Mouse (Mus musculus): ENCODE measurements around the gene Auts2. TPM values are rescaled to one million over a fixed set of nuclear protein-coding genes. Genes with fewer than 3 reads are reported as not detected.

Auts2 gene
- polyA plus RNA-seq, 1 experiment = 10.4 TPM

GRCm38 (mm10) chr5:131654206-131654605 is 888.9 kb downstream of the Auts2 start:
- TF ChIP-seq CTCF (IDR thresholded peaks at IDR 0.05; ENCODE audit: extremely low read depth, insufficient read length, insufficient replicate concordance, low read depth, low read length) (no peak), POLR2A (IDR thresholded peaks at IDR 0.05; ENCODE audit: low read depth, low read length) (no peak)
- no peak overlapping the region for H3K27ac ChIP-seq (ENCODE audit: insufficient read depth, low read depth, low read length)
- H3K4me3 ChIP-seq (ENCODE audit: low read depth, low read length) = no peak overlapping the region
- WGBS = 90% methylated on average over 7 of the region's 7 CpGs
- no peaks in the 10 kb centered on the region for H3K27me3 ChIP-seq (ENCODE audit: control insufficient read depth, insufficient read depth, low read length)
- no peaks in the 10 kb centered on the region for H3K36me3 ChIP-seq (ENCODE audit: control insufficient read depth, insufficient read depth, low read length)
- no peaks in the 10 kb centered on the region for H3K4me1 ChIP-seq (ENCODE audit: control insufficient read depth, insufficient read depth, insufficient read length, low read length)

- 75% methylated on average over 11 of the region's 11 CpGs for WGBS
- Histone ChIP-seq H3K27ac (ENCODE audit: insufficient read depth, low read depth, low read length) (no peak overlapping the region), H3K27me3 (ENCODE audit: control insufficient read depth, insufficient read depth, low read length) (no peaks in the 10 kb centered on the region), H3K36me3 (ENCODE audit: control insufficient read depth, insufficient read depth, low read length) (no peaks in the 10 kb centered on the region), H3K4me1 (ENCODE audit: control insufficient read depth, insufficient read depth, insufficient read length, low read length) (no peaks in the 10 kb centered on the region), H3K4me3 (ENCODE audit: low read depth, low read length) (no peak overlapping the region)
- TF ChIP-seq CTCF (IDR thresholded peaks at IDR 0.05; ENCODE audit: extremely low read depth, insufficient read length, insufficient replicate concordance, low read depth, low read length) (no peak), POLR2A (IDR thresholded peaks at IDR 0.05; ENCODE audit: low read depth, low read length) (no peak)
Observed at GRCm38 (mm10) chr5:131650381-131650891, 892.7 kb downstream of the Auts2 start.

GRCm38 (mm10) chr5:131647683-131648119 is 895.4 kb downstream of the Auts2 start:
- H3K4me3 ChIP-seq (ENCODE audit: low read depth, low read length) = no peak overlapping the region
- no peaks in the 10 kb centered on the region for H3K27me3 ChIP-seq (ENCODE audit: control insufficient read depth, insufficient read depth, low read length)
- H3K4me1 ChIP-seq (ENCODE audit: control insufficient read depth, insufficient read depth, insufficient read length, low read length) = no peaks in the 10 kb centered on the region
- H3K27ac ChIP-seq (ENCODE audit: insufficient read depth, low read depth, low read length) = no peak overlapping the region
- TF ChIP-seq POLR2A (IDR thresholded peaks at IDR 0.05; ENCODE audit: low read depth, low read length) = no peak
- TF ChIP-seq CTCF (IDR thresholded peaks at IDR 0.05; ENCODE audit: extremely low read depth, insufficient read length, insufficient replicate concordance, low read depth, low read length) = no peak
- WGBS = 46% methylated on average over 4 of the region's 4 CpGs
- H3K36me3 ChIP-seq (ENCODE audit: control insufficient read depth, insufficient read depth, low read length) = no peaks in the 10 kb centered on the region

GRCm38 (mm10) chr5:131647104-131647682 is 896.0 kb downstream of the Auts2 start:
- Histone ChIP-seq H3K4me3 (ENCODE audit: low read depth, low read length) (no peak overlapping the region), H3K27ac (ENCODE audit: insufficient read depth, low read depth, low read length) (no peak overlapping the region), H3K27me3 (ENCODE audit: control insufficient read depth, insufficient read depth, low read length) (no peaks in the 10 kb centered on the region), H3K36me3 (ENCODE audit: control insufficient read depth, insufficient read depth, low read length) (no peaks in the 10 kb centered on the region), H3K4me1 (ENCODE audit: control insufficient read depth, insufficient read depth, insufficient read length, low read length) (no peaks in the 10 kb centered on the region)
- 78% methylated on average over 4 of the region's 4 CpGs for WGBS
- TF ChIP-seq CTCF (IDR thresholded peaks at IDR 0.05; ENCODE audit: extremely low read depth, insufficient read length, insufficient replicate concordance, low read depth, low read length) = no peak
- no peak for TF ChIP-seq POLR2A (IDR thresholded peaks at IDR 0.05; ENCODE audit: low read depth, low read length)

GRCm38 (mm10) chr5:131646192-131646775 is 896.9 kb downstream of the Auts2 start:
- no peak overlapping the region for H3K27ac ChIP-seq (ENCODE audit: insufficient read depth, low read depth, low read length)
- no peaks in the 10 kb centered on the region for H3K4me1 ChIP-seq (ENCODE audit: control insufficient read depth, insufficient read depth, insufficient read length, low read length)
- WGBS = 95% methylated on average over 10 of the region's 10 CpGs
- no peaks in the 10 kb centered on the region for H3K27me3 ChIP-seq (ENCODE audit: control insufficient read depth, insufficient read depth, low read length)
- H3K36me3 ChIP-seq (ENCODE audit: control insufficient read depth, insufficient read depth, low read length) = no peaks in the 10 kb centered on the region
- H3K4me3 ChIP-seq (ENCODE audit: low read depth, low read length) = no peak overlapping the region
- TF ChIP-seq CTCF (IDR thresholded peaks at IDR 0.05; ENCODE audit: extremely low read depth, insufficient read length, insufficient replicate concordance, low read depth, low read length) (no peak), POLR2A (IDR thresholded peaks at IDR 0.05; ENCODE audit: low read depth, low read length) (no peak)

- no peaks in the 10 kb centered on the region for H3K36me3 ChIP-seq (ENCODE audit: control insufficient read depth, insufficient read depth, low read length)
- H3K27me3 ChIP-seq (ENCODE audit: control insufficient read depth, insufficient read depth, low read length) = no peaks in the 10 kb centered on the region
- 93% methylated on average over 18 of the region's 18 CpGs for WGBS
- H3K4me3 ChIP-seq (ENCODE audit: low read depth, low read length) = no peak overlapping the region
- no peak for TF ChIP-seq POLR2A (IDR thresholded peaks at IDR 0.05; ENCODE audit: low read depth, low read length)
- TF ChIP-seq CTCF (IDR thresholded peaks at IDR 0.05; ENCODE audit: extremely low read depth, insufficient read length, insufficient replicate concordance, low read depth, low read length) = no peak
- no peaks in the 10 kb centered on the region for H3K4me1 ChIP-seq (ENCODE audit: control insufficient read depth, insufficient read depth, insufficient read length, low read length)
- H3K27ac ChIP-seq (ENCODE audit: insufficient read depth, low read depth, low read length) = no peak overlapping the region
Observed at GRCm38 (mm10) chr5:131645341-131646191, 897.6 kb downstream of the Auts2 start.

- Histone ChIP-seq H3K4me1 (ENCODE audit: control insufficient read depth, insufficient read depth, insufficient read length, low read length) (no peaks in the 10 kb centered on the region), H3K36me3 (ENCODE audit: control insufficient read depth, insufficient read depth, low read length) (no peaks in the 10 kb centered on the region), H3K4me3 (ENCODE audit: low read depth, low read length) (no peak overlapping the region), H3K27me3 (ENCODE audit: control insufficient read depth, insufficient read depth, low read length) (no peaks in the 10 kb centered on the region), H3K27ac (ENCODE audit: insufficient read depth, low read depth, low read length) (no peak overlapping the region)
- WGBS = 75% methylated on average over 6 of the region's 6 CpGs
- TF ChIP-seq CTCF (IDR thresholded peaks at IDR 0.05; ENCODE audit: extremely low read depth, insufficient read length, insufficient replicate concordance, low read depth, low read length) (no peak), POLR2A (IDR thresholded peaks at IDR 0.05; ENCODE audit: low read depth, low read length) (no peak)
Observed at GRCm38 (mm10) chr5:131644331-131644730, 898.8 kb downstream of the Auts2 start.

All from small intestine, adult 2 months (tissue).